13 mouse cellular contexts compared by ENCODE assay signal in genomic region chr9:41439979-41440378, GRCm38 (mm10).
A peak's percentile ranks its signal among the peaks of the same experiment; 100 is the strongest.
DNase-seq lines count a peak whose midpoint lies in the region; ATAC-seq and TF ChIP-seq lines count a peak whose summit lies in the region.
"Had no signal": no experiment of that assay in that cellular context is flagged by ENCODE, and none has a peak within 500 bp of the region (broad histone marks: within the 10 kb centered on the region; RNA-seq: fewer than 3 reads in every experiment).

No protein-coding gene starts in this region.

- H3K36me3 ChIP-seq in heart, embryonic 10.5 days, result peaks cover 7% of the 10 kb centered on the region; the same call in 1 of the 2 replicates
- peaks cover 31% of the 10 kb centered on the region; the same call in 1 of the 2 replicates for H3K36me3 ChIP-seq in neural tube, embryonic 15.5 days
- H3K36me3 ChIP-seq: limb, embryonic 15.5 days had no signal

- WGBS in heart, embryonic 10.5 days, result 78% methylated on average over 4 of the region's 4 CpGs
- 77% methylated on average over 4 of the region's 4 CpGs for WGBS in neural tube, embryonic 15.5 days

- no peak overlapping the region for H3K4me3 ChIP-seq in heart, embryonic 10.5 days
- H3K4me3 ChIP-seq in neural tube, embryonic 15.5 days (replicated peaks), result no peak overlapping the region
- no peak overlapping the region for H3K4me3 ChIP-seq in gastrocnemius, adult 2 months
- H3K4me3 ChIP-seq: embryonic facial prominence, embryonic 13.5 days; hindbrain, embryonic 13.5 days; limb, embryonic 15.5 days had no signal

- no peak overlapping the region for H3K27ac ChIP-seq in heart, embryonic 10.5 days
- H3K27ac ChIP-seq in neural tube, embryonic 15.5 days (replicated peaks), result 0 out of 2 replicates have a peak overlapping the region, but pooled peaks have one; percentile 18
- peak overlapping the region; percentile 70 for H3K27ac ChIP-seq in gastrocnemius, adult 2 months
- H3K27ac ChIP-seq: embryonic facial prominence, embryonic 13.5 days; hindbrain, embryonic 13.5 days; kidney, postnatal 0 days; limb, embryonic 15.5 days had no signal

- no peak overlapping the region for H3K9ac ChIP-seq in neural tube, embryonic 15.5 days (replicated peaks)
- H3K9ac ChIP-seq: embryonic facial prominence, embryonic 13.5 days; hindbrain, embryonic 13.5 days; limb, embryonic 15.5 days had no signal

- DNase-seq in heart, adult 11 months, result peak; percentile 97
- DNase-seq in heart, embryonic 10.5 days (ENCODE audit: low spot score), result no peak
- DNase-seq in neural tube, embryonic 10.5 days (ENCODE audit: extremely low spot score, low spot score), result no peak
- DNase-seq in gastrocnemius, adult 2 months, result peak; percentile 86
- DNase-seq in layer of hippocampus, postnatal 14 days (ENCODE audit: low spot score in 2 of 2), result peak; percentile 49 to 77
- no peak for DNase-seq in spleen, postnatal 10 days (ENCODE audit: low spot score in 2 of 2)
- no peak for DNase-seq in thymus, adult 18-20 months

- peaks cover 4% of the 10 kb centered on the region for H3K9me3 ChIP-seq in heart, embryonic 10.5 days
- H3K9me3 ChIP-seq in neural tube, embryonic 15.5 days (replicated peaks), result peaks cover 14% of the 10 kb centered on the region; the same call in 1 of the 2 replicates

- H3K4me1 ChIP-seq in heart, embryonic 10.5 days, result no peaks in the 10 kb centered on the region
- no peaks in the 10 kb centered on the region for H3K4me1 ChIP-seq in neural tube, embryonic 15.5 days
- H3K4me1 ChIP-seq: embryonic facial prominence, embryonic 13.5 days; hindbrain, embryonic 13.5 days; limb, embryonic 15.5 days had no signal

- no peaks in the 10 kb centered on the region for H3K27me3 ChIP-seq in heart, embryonic 10.5 days (ENCODE audit: insufficient read depth, poor library complexity, severe bottlenecking)
- H3K27me3 ChIP-seq in neural tube, embryonic 15.5 days (replicated peaks), result no peaks in the 10 kb centered on the region
- H3K27me3 ChIP-seq: embryonic facial prominence, embryonic 13.5 days; hindbrain, embryonic 13.5 days; limb, embryonic 15.5 days; Patski had no signal

- H3K4me2 ChIP-seq in neural tube, embryonic 15.5 days, result no peak overlapping the region
- H3K4me2 ChIP-seq: embryonic facial prominence, embryonic 13.5 days; hindbrain, embryonic 13.5 days; limb, embryonic 15.5 days had no signal

- ATAC-seq in neural tube, embryonic 15.5 days (ENCODE audit: low FRiP score), result no peak
- ATAC-seq: Patski had no signal

- intact Hi-C loops in gastrocnemius, adult 2 months (cut with DNase I), result no loop called here

- no peak for TF ChIP-seq CTCF in gastrocnemius, adult 2 months (IDR thresholded peaks at IDR 0.05)

Comparison
In these comparisons a context has a peak if more than half of its experiments do, and no peak if none do; other contexts are left out.
1. DNase-seq: peak in heart, adult 11 months (single experiment), gastrocnemius, adult 2 months (single experiment) and layer of hippocampus, postnatal 14 days (2 of 2); none in heart, embryonic 10.5 days (single experiment), neural tube, embryonic 10.5 days (single experiment), spleen, postnatal 10 days (0 of 2) and thymus, adult 18-20 months (0 of 2).